Mouse (Mus musculus): ENCODE data around the gene Actr2.

DNA sequence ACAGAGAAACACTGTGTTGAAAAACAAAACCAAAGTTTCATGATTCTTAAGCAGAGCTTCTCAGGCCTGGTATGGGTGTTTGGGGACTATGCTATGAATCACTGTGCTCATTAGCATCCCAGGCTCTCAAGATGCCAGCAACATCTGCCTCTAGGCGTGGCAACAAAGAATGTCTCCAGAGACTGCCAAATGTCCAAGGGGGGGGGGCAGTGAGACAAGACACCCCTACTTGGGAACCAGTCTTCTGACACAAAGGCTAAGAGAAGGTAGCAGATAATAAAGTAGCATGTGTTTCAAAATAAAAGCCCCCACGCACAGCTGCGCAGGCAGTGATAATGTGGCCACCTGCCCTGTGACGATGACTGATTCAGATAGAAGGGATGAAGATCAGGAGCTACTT is 69.5 kb downstream of the Actr2 start:
- TF ChIP-seq CTCF (IDR thresholded peaks at IDR 0.05; ENCODE audit: control insufficient read depth, insufficient read depth, insufficient replicate concordance, low read depth, low read length), result no peak
- TF ChIP-seq POLR2A (IDR thresholded peaks at IDR 0.05; ENCODE audit: control insufficient read depth, low read depth, low read length), result no peak

Measured in testis, adult 2 months (tissue).